Mouse (Mus musculus) embryo, embryonic 10 days (tissue): ENCODE data around the gene Ctse.
A peak's percentile ranks its signal among the peaks of the same experiment; 100 is the strongest.
"Not testable (repeated sequence)": the region's sequence is repeated elsewhere in the genome, so short reads cannot be mapped to it uniquely, and the experiment has no call there.

Experiments used
- DNase-seq: peaks from one replicate; pipeline ENCODE4 v3.0.0-alpha.2; 2015; ENCODE audit warnings: low spot score

Gene Ctse

DNA sequence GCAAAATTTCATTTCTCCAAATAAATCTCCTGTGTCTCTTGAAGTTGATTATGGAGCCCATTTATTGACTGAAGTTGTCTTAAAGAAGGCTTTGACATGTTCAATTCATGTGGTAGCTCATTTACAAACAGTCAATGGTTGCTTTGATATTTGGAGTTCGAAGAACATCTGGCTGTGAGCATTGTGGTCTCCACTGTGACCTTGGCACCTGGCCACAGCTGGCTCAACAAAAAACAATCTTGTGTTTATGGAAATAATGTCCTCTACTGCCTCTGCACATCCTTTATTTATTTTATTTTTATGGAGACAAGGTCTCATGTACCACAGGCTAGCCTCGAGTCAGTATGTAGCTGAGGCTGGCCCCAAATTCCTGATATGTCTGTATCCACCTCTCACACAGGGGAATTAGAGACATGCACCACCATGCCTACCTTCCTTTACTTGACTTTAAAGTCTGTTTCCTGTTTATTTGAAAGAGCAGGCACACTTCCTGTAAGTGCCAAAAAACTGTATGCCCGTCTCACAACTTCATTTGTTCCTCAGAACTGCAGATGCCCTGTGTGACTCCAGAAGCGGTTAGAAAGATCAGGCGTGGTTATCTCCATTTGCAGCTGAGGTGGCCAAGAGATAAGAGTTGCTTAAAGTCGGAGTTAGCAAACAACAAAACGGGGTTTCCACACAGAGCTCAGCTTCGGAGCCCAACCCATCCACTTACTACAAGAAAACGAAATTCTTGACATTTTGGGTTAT is at the start of gene Ctse:
Gene Ctse, plus strand, starts transcription at position 516 of the 750 bp plus-strand sequence.
- DNase-seq: no peak

DNA sequence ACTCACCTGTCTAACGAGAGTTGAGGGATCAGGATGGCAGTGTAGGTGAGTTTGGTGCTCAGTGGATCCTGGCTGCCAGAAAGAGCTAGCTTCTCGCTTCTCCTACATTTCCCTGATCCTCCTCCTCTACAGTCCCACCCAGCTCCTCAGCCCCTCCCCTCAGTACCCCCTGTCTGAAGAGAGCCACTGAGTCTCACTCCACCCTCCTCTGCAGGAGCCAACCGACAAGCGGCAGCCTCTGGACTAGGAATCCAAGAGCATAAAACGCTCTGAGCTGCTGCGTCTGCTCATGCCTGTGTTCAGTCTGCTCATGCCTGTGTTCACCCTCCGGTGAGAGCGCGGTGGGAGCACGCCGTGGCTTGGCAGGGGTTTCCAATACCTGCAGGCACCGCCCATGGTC is 39.2 kb upstream of the Ctse start, which contains the start of gene Avpr1b:
Gene Avpr1b, plus strand, starts transcription at position 335 of the 400 bp plus-strand sequence.
- peak; percentile 10 for DNase-seq

- no peak for DNase-seq
These were observed 37.8 kb upstream of the Ctse start for GRCm38 (mm10) chr1:131600314-131600713.

DNA sequence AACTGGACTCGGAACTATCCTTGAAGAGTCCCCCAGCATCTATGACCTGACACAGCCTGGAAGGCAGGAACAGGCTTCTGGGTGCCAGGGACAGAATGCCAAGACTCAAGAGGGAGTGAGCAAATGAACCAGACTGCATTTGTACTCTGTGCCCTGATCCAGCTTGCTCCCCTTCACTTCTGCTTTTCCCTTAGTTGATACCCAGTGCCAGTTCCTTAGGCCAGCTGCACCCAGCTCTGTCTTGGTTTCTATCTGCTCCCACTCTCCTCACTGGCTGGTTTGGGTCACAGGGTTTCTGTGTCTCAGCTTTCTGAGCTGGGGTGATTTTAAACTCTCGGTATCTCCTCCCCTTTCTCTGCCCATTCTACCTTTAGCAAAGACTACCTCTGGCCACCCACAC is 31.4 kb upstream of the Ctse start:
- no peak for DNase-seq

DNA sequence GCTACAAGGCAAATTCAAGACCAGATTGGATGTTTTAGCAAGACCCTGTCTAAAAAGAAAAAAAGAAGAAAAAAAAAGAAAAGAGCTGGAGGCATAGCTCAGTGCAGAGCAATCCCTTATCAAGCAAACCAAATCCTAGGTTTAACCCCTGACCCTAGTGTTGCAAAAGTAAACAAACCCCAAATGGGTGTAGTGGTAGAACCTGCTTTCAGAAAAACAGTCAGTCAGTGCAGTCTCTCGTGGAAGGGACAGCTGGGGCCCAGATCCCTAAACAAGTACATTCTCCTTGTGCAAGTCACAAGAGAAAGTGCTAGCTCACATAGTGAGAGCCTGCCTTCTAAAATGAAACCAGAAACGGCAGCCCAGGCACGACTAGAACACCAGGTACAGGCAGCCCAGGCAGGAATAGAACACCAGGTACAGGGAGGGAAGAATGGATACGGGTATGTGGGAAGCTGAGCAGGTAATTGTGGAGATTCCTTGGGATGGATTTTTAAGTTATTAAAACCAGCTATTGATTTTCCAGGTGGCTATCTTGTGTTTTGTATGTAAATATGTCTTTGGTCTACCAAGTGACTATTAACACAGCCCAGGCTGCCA is 25.4 kb upstream of the Ctse start:
- DNase-seq: peak; percentile 16

GRCm38 (mm10) chr1:131613361-131614133 is 24.6 kb upstream of the Ctse start:
- DNase-seq: peak; percentile 85

- no peak for DNase-seq
These were observed 23.5 kb upstream of the Ctse start for GRCm38 (mm10) chr1:131614641-131615040.

- no peak for DNase-seq
These were observed 22.0 kb upstream of the Ctse start for GRCm38 (mm10) chr1:131616131-131616530.

- DNase-seq: no peak
These were observed 21.4 kb upstream of the Ctse start for GRCm38 (mm10) chr1:131616546-131617220.

DNA sequence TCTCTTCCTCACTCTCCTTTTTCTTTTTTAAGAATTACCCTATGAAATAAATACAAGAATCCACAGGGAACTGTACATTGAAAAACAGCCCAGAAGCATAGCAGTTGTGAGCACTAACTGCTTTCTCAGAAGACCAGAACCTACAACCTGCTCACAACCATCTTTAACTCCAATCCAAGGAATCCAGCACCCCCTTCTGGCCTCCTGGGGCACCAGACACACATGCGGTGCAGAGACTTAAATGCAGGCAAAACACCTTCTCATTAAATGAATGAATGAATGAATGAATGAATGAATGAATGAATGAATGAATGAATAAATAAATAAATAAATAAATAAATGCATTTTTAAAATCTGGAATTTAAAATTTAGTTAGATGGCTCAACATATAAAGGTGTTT is 19.5 kb upstream of the Ctse start:
- no peak for DNase-seq

DNA sequence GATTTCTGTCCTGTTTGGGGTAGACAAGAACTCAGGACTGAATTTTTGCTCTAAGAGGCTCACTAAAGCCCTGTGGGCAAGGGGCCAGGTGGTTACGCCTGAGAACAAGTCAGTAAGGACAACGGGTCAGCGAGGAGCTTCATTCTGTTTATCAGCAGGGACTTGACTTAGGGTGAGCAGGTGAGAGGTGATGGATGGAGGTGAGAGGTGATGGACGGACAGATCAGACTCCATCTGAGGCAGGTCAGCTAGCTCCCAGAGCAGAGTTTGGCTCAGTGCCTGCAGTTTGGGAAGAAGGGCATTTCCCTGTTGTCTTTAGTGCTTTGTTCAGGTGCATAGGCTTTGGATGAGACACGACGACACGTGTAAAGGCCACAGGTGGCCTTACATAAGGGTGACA is 18.8 kb upstream of the Ctse start:
- no peak for DNase-seq

- DNase-seq: no peak
These were observed 14.5 kb upstream of the Ctse start for GRCm38 (mm10) chr1:131623644-131624043.

DNA sequence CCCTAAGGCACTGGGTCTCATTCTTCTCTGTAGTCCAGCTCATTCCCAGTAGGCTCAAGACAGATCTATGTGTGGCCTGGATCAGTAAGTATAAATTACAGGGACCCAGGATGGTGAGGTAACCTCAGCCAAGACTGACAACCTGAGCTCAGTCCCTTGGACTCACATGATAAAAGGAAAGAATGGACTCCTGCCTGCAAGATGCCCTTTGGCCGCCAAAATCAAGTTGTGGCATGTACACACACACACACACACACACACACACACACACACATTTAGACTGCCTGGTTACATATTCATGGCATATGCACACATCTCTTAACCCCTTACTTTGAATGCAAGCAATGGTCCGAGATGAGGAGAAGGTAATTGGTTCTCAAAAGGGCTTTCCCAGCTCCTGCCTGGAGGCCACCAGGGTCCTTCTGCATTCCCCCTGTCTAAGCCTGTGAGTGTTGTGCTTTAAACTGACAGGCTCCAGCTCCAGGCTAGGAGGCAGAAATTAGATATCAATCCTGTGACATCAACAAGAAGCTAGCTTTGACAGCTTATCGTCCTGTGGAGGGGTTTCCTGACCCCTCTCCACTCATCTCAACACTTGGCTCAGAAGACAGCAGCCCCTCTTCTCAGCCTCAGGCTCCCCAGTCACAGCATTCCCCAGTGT is 13.8 kb upstream of the Ctse start:
- no peak for DNase-seq

DNA sequence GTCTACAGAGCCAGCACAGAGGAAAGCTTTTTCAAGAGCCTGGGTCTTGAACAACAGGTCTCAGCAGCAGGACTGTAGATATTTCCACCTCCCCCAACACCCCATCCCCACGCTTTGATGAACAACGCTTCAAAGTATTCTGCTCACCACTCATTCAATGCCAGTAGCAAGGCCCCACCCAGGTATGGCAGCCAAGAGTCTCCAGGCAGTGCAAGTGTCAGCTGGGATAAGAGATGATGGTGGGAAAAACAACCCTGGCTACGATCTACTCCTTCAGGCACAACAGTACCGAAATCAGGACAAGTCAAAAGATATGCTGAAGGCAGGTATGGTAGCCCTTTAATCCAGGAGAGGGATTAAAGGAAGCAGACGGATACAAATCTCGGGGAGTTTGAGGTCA is 11.9 kb upstream of the Ctse start:
- DNase-seq: no peak

- DNase-seq: not testable (repeated sequence)
These were observed 5.9 kb upstream of the Ctse start for GRCm38 (mm10) chr1:131632216-131632615.

DNA sequence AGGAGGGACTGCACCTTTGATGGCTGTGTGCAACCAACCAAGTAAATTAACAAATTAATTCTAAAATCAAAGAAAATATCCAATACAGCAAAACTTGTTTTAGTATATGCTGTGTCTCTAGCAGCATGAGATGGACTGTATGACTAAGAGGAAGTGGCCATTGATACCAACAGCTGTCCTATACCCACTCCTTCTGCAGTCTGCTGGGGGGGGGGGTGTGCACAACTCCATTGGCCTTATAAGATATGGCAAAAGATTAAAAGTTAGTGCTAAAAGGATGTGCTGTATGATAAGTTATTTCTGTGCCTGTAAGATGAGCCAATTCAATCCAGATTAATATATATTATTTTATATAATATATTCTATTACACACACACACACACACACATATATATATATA is 3.6 kb upstream of the Ctse start:
- DNase-seq: no peak

DNA sequence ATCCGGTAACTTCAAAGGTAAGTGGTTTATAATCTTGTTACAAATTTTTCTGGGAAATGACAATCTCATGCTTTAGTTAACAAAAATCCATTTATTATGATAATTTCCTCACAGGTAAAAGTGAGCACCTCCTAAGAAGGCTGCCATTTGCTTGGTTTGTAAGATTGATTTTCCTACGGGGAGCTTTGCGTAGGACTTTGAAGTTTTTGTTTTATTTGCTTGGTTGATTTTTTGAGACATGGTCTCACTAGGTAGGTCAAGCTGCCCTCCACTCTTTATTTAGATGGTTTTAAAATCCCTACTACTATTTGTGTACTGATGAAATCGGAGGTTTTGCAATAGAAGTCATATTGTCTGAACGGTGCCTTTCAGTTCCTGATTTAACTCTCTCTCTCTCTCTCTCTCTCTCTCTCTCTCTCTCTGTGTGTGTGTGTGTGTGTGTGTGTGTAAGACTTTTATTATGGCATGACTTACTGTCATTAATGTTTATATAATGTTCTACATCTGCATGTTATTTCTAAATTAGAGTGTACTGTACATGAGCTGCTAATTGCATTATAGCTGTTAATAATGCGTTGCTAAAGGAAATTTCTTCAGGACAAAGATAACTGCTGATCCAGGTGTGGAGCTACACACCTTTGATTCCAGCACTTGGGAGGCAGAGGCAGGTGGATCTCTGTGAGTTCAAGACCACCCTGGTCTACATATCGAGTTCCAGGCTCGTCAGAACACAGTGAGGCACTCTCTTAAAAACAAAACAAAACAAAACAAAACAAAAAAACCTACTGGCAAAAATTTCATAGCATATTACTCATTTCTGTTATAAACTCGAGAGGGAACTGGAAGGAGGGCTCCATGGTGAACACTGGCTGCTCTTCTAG is 675 bp downstream of the Ctse start:
- no peak for DNase-seq

GRCm38 (mm10) chr1:131640062-131640461 is 2.0 kb downstream of the Ctse start:
- DNase-seq: no peak

DNA sequence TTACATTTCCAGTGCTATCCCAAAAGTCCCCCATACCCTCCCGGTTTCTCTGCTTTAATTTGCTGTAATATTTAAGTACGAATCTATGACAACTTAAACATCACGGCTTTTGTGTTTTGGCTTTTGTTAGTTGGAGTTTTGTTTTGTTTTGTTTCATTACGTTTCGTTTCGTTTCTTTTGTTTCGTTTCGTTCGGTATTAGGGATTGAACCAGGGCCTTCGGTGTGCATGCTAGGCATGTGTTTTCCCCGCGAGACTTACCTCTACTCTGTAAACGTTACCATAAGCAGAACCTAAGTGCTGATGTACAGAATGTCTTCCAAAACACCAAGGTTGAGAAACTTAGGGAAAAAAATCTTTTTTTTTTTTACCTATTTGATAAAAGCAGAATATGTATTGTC is 3.5 kb downstream of the Ctse start:
- DNase-seq: no peak

- no peak for DNase-seq
These were observed 4.1 kb downstream of the Ctse start for GRCm38 (mm10) chr1:131642251-131642650.
